Mouse (Mus musculus): ENCODE results near the gene Bhlha15. TPM values are rescaled to one million over a fixed set of nuclear protein-coding genes. Genes with fewer than 3 reads are reported as not detected.

The Bhlha15 gene
- polyA plus RNA-seq, 1 experiment, result 0.15 TPM

DNA sequence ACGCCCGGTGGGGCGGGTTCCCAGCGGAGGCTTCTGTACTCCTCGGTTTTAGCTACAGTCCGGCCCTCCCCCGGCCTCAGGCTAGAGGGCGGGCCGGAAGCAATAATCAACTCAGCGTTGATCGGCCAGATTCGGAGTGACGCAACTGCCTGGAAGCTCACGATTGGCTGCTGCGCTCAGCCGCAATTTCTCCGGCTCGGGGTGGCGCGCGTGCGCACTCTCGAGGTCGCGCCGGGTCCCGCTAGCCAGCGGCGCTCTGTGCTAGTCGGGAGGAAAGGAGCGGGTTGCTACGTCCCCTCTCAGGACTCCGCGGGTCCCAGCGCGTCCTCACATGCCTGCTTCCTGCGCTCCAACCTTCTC, 33.4 kb downstream of the Bhlha15 start, which contains the start of gene Tecpr1:
Tecpr1 (minus strand) TSS at position 113 of the 360 bp plus-strand sequence.
- peak within 1 kb of the TSS; percentile 95 for H3K4me3 ChIP-seq (replicated peaks)
- peaks cover 17% of the 10 kb centered on the region for H3K27me3 ChIP-seq (replicated peaks)
- H3K9me3 ChIP-seq, result peaks cover 5% of the 10 kb centered on the region; the same call in 1 of the 2 replicates
- peaks cover 49% of the 10 kb centered on the region for H3K4me1 ChIP-seq
- no peaks in the 10 kb centered on the region for H3K36me3 ChIP-seq (replicated peaks; ENCODE audit: low read length)
- no peak for TF ChIP-seq GATA1 (IDR thresholded peaks at IDR 0.05; ENCODE audit: borderline replicate concordance, low read length)
- no peak for TF ChIP-seq FLI1 (IDR thresholded peaks at IDR 0.05; ENCODE audit: low read length)

DNA sequence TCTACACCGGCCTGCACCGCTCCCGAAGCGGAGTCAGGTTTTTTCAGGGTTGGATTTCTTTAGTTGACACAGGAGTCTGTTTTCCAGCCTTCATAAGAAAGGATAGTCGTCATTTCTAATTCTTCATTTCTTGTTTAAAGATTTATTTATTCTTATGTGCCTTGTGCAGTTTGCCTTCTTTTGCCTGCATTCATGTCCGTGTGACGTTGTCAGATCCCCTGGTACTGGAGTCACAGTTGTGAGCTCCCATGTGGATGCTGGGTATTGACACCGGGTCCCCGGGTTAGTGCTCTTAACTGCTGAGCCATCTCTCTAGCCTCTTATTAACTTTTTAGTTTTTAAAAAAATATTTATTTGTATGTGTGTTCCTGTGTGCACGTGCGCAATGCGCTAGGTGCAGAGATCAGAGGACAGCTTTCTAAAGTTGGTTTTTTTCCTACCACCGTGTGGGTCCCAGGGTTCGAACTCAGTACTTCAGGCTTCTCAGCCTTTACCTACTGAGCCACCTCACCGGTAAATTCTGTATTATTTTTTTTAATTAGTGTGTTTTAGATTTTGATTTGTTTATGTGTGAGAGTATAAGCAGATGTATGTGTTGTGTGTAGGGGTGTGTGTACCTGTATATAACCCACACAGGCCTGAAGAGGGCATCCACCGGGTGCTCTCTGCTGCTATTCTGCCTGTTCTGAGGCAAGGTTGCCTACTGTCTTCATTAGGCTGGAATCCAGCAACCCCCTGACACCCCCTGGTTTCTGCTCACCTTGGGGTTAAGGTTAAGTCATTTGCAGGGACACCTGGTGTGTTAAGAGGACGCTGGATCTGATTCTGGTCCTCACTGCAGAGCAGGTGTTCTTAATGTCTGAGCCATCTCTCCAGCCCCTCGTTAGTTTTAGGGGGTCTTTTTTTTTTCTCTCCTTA, 34.1 kb downstream of the Bhlha15 start:
- H3K9me3 ChIP-seq, result peaks cover 5% of the 10 kb centered on the region; the same call in 1 of the 2 replicates
- peaks cover 46% of the 10 kb centered on the region for H3K4me1 ChIP-seq
- peaks cover 15% of the 10 kb centered on the region for H3K27me3 ChIP-seq (replicated peaks)
- no peak for TF ChIP-seq FLI1 (IDR thresholded peaks at IDR 0.05; ENCODE audit: low read length)
- no peak for TF ChIP-seq GATA1 (IDR thresholded peaks at IDR 0.05; ENCODE audit: borderline replicate concordance, low read length)
- H3K4me3 ChIP-seq (replicated peaks), result peak overlapping the region; percentile 95
- H3K36me3 ChIP-seq (replicated peaks; ENCODE audit: low read length), result no peaks in the 10 kb centered on the region

DNA sequence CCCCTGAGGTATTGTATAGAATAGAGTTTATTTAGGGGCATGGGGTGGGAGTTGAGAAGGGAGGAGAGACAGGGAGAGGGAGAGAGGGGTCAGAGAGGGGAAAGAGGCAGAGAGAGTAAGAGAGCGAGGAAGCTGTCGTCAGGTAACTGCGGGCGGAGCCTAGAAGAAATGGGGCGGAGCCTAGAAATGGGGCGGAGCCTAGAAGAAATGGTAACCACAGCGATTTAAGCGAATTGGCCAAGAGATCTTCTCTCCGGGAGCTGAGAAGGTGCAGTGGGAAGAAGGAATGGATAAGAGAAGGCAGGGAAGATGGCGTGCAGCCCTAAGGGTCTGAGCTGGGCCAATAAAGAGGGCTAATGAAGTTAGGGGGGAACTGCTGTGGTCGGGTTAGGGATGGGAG, 36.1 kb downstream of the Bhlha15 start:
- peaks cover 34% of the 10 kb centered on the region for H3K4me1 ChIP-seq
- H3K4me3 ChIP-seq (replicated peaks), result no peak overlapping the region
- H3K27me3 ChIP-seq (replicated peaks), result peaks cover 19% of the 10 kb centered on the region
- TF ChIP-seq GATA1 (IDR thresholded peaks at IDR 0.05; ENCODE audit: borderline replicate concordance, low read length) (no peak), FLI1 (IDR thresholded peaks at IDR 0.05; ENCODE audit: low read length) (no peak)
- peaks cover 13% of the 10 kb centered on the region for H3K9me3 ChIP-seq
- H3K36me3 ChIP-seq (replicated peaks; ENCODE audit: low read length), result no peaks in the 10 kb centered on the region

DNA sequence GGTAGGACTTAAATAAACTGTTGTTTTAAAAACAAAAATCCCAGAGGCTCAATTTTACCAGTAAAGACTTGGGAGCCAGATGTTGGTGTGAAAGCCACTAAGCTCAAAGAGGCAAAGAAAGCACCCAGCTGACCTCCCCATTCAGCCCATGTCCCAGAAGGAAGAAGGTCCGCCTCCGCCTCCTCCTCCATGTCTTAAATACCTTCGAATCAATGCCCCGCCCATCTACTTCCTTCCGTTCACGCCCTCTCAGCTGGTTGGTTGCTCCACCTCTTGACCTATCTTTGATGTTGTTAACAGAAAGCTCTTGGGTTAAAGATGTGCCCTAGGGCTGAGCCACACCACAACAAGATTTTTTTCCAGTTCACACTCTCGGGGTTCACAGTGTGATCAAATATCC, 40.1 kb downstream of the Bhlha15 start:
- H3K27me3 ChIP-seq (replicated peaks), result peaks cover 5% of the 10 kb centered on the region
- no peak for TF ChIP-seq GATA1 (IDR thresholded peaks at IDR 0.05; ENCODE audit: borderline replicate concordance, low read length)
- TF ChIP-seq FLI1 (IDR thresholded peaks at IDR 0.05; ENCODE audit: low read length), result no peak
- H3K9me3 ChIP-seq, result peaks cover 13% of the 10 kb centered on the region

DNA sequence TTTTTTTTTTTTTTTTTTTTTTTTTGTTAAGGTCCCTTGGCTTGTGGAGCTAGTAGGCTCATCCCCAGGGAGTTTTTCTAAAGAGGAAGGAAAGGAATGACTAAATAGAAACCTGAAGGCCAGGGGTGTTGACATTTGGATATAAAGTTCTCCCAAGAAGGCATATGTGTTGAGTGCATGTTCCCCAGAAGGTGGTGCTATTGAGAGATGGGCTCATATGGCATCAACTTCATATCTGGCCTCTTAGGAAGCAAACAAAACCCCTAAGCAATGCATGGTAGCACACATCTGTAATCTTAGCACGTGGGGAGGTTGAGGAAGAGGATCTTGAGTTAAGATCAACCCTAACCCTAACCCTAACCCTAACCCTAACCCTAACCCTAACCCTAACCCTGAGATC, 41.3 kb downstream of the Bhlha15 start:
- TF ChIP-seq GATA1 (IDR thresholded peaks at IDR 0.05; ENCODE audit: borderline replicate concordance, low read length) (no peak), FLI1 (IDR thresholded peaks at IDR 0.05; ENCODE audit: low read length) (no peak)
- Histone ChIP-seq H3K4me1 (no peaks in the 10 kb centered on the region), H3K27me3 (replicated peaks) (peaks cover 5% of the 10 kb centered on the region), H3K36me3 (replicated peaks; ENCODE audit: low read length) (no peaks in the 10 kb centered on the region), H3K9me3 (peaks cover 13% of the 10 kb centered on the region), H3K4me3 (replicated peaks) (no peak overlapping the region)

More for the DNA sequence above, 40.1 kb downstream of the Bhlha15 start:
- Histone ChIP-seq H3K36me3 (replicated peaks; ENCODE audit: low read length) (no peaks in the 10 kb centered on the region), H3K4me3 (replicated peaks) (no peak overlapping the region), H3K4me1 (no peaks in the 10 kb centered on the region)

DNA sequence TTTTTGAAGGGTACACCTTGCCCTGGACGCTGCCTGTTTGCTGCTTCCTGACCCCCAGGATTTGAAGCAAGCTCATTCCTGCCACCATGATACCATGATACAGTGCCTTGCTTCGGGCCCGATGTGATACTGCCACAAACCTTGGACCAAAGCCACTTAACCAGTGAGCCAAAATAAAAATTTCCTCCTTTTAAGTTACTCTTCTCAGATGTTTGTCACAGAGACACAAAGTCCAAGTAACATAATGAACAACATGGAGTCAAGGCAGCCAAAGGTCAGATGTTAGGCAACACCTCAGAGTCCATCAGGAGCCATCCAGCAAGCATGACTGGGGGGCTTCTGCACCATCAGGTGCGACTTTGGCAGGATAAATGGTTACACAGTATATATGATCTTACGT, 42.4 kb downstream of the Bhlha15 start:
- TF ChIP-seq GATA1 (IDR thresholded peaks at IDR 0.05; ENCODE audit: borderline replicate concordance, low read length), result no peak
- no peak for TF ChIP-seq FLI1 (IDR thresholded peaks at IDR 0.05; ENCODE audit: low read length)
- Histone ChIP-seq H3K27me3 (replicated peaks) (peaks cover 5% of the 10 kb centered on the region), H3K4me3 (replicated peaks) (no peak overlapping the region), H3K4me1 (no peaks in the 10 kb centered on the region), H3K36me3 (replicated peaks; ENCODE audit: low read length) (no peaks in the 10 kb centered on the region), H3K9me3 (peaks cover 8% of the 10 kb centered on the region)

DNA sequence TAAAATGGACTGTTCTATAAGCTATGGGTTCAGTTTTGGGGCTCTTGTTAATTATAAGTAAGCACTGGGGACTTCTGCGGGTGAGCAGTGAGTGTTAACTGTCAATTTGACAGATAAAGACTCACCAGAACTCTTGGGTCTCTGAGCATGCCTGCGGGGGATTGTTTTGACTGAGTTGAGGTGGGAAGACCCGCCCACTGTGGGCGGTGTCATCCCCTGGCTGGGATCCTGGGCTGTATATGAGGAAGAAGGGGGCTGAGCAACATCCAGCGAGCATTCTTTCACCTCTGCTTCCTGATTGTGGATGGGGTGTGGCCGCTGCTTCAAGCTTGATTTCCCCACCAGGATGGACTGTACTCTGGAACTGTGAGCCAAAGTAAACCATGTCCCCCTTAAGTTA, 44.1 kb downstream of the Bhlha15 start:
- peaks cover 14% of the 10 kb centered on the region for H3K9me3 ChIP-seq
- TF ChIP-seq FLI1 (IDR thresholded peaks at IDR 0.05; ENCODE audit: low read length), result no peak
- no peak for TF ChIP-seq GATA1 (IDR thresholded peaks at IDR 0.05; ENCODE audit: borderline replicate concordance, low read length)

DNA sequence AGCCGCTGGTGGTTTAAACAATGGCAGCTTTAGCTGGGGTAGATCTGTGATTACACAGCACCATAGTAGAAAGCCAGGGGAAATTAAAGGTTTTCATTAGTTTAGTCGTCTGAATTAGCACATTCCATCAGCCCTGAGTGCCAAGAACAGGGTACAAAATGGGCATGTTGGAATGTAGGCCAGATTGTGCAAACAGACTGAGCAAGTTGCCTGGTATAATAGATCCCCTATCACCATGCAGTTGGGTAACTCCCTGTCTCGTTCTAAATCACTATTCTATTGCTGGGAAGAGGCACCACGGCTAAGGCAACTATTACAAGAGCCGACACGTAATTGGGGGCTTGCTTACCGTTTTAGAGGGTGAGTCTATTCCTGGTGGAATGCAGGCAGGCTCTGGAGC, 44.6 kb downstream of the Bhlha15 start:
- TF ChIP-seq GATA1 (IDR thresholded peaks at IDR 0.05; ENCODE audit: borderline replicate concordance, low read length) (no peak), FLI1 (IDR thresholded peaks at IDR 0.05; ENCODE audit: low read length) (no peak)
- no peaks in the 10 kb centered on the region for H3K36me3 ChIP-seq (replicated peaks; ENCODE audit: low read length)
- no peaks in the 10 kb centered on the region for H3K4me1 ChIP-seq
- no peak overlapping the region for H3K4me3 ChIP-seq (replicated peaks)
- H3K9me3 ChIP-seq, result peaks cover 14% of the 10 kb centered on the region
- H3K27me3 ChIP-seq (replicated peaks), result peaks cover 6% of the 10 kb centered on the region

More for the DNA sequence above, 44.1 kb downstream of the Bhlha15 start:
- Histone ChIP-seq H3K4me1 (no peaks in the 10 kb centered on the region), H3K27me3 (replicated peaks) (peaks cover 6% of the 10 kb centered on the region), H3K4me3 (replicated peaks) (no peak overlapping the region), H3K36me3 (replicated peaks; ENCODE audit: low read length) (no peaks in the 10 kb centered on the region)

DNA sequence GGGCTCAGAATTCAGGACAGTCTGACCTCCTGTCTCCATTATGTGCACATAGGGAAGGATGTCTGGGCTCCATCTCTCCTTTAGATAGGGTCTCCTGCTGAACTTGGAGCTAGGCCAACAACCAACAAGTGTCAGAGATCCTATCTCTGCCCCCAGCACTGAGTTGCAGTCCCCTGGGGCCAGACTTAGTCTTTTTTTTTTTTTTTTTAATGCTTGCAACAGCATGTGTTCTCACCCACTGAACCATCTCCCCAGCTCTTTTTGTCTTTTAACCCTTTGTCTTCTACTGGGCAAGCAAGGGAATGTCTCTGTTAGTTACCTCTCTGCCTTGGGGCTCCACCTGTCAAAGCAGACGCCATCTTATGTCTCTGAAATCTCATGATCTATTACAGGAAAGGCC, 48.9 kb downstream of the Bhlha15 start:
- Histone ChIP-seq H3K9me3 (peaks cover 10% of the 10 kb centered on the region), H3K4me3 (replicated peaks) (no peak overlapping the region), H3K27me3 (replicated peaks) (peaks cover 4% of the 10 kb centered on the region), H3K4me1 (no peaks in the 10 kb centered on the region), H3K36me3 (replicated peaks; ENCODE audit: low read length) (no peaks in the 10 kb centered on the region)
- TF ChIP-seq FLI1 (IDR thresholded peaks at IDR 0.05; ENCODE audit: low read length), result no peak
- no peak for TF ChIP-seq GATA1 (IDR thresholded peaks at IDR 0.05; ENCODE audit: borderline replicate concordance, low read length)

Other genes with a start within 250 kb of the Bhlha15 start
- gene Ccz1, start 175.4 kb upstream of the Bhlha15 start, polyA plus RNA-seq (2012; ENCODE audit: insufficient read depth, low replicate concordance), result 17.2 and 33.1 TPM in 2 replicates
- gene Ocm, start 163.6 kb upstream of the Bhlha15 start, polyA plus RNA-seq (2012; ENCODE audit: insufficient read depth, low replicate concordance), result not detected in 2 replicates
- gene Lmtk2, start 89.8 kb upstream of the Bhlha15 start, polyA plus RNA-seq (2012; ENCODE audit: insufficient read depth, low replicate concordance), result 2.0 and 2.8 TPM in 2 replicates
- 2.8 and 13.2 TPM in 2 replicates for gene Tecpr1, start 33.3 kb downstream of the Bhlha15 start, polyA plus RNA-seq (2012; ENCODE audit: insufficient read depth, low replicate concordance)
- 100 and 157 TPM in 2 replicates for gene Bri3, start 54.2 kb downstream of the Bhlha15 start, polyA plus RNA-seq (2012; ENCODE audit: insufficient read depth, low replicate concordance)
- not detected in 2 replicates for gene Baiap2l1, start 167.8 kb downstream of the Bhlha15 start, polyA plus RNA-seq (2012; ENCODE audit: insufficient read depth, low replicate concordance)

Data from megakaryocyte, embryonic 14.5 days (primary cell).